Mouse (Mus musculus): ENCODE measurements around the gene Lamtor4.
A peak's percentile ranks its signal among the peaks of the same experiment; 100 is the strongest.
"Not testable (repeated sequence)": the region's sequence is repeated elsewhere in the genome, so short reads cannot be mapped to it uniquely, and the experiment has no call there.

Lamtor4 gene

DNA sequence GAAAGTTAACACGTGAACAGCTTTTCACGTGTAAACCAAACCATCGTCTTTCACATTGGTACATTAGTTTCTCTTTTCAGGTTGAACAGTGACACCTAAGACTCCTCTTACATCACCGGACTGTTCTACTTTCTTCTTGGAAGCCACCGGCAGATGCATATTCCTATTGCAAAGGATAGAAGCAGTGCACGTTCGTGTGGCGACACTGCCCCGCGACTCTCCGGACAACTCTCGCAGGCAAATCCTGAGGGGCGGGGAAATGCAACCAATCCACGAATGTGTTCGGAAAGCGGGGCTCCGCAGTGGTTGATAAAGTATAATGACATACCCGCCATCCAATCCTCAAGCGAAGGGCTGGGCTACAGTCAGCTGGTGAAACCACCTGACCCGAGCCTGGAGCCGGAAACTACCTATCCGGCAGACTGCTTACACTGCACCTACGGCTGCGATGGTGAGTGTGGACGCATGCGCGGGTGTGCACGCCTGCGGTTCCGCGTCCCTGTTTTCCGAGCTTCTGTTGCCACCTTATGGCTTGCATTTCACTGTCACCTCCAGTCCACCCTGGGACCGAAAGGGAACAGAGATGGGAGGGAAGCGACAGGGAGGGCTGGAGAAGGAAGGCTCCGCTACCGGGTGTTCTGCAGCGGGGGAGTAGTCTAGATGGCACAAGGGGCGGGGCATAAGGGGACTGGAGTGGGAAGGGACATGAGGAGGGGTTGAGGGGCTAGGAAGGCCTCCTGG is at the start of gene Lamtor4:
Lamtor4 (plus strand) TSS at position 130 of the 741 bp plus-strand sequence.
- DNase-seq (ENCODE audit: low spot score) = peak; percentile 95

DNA sequence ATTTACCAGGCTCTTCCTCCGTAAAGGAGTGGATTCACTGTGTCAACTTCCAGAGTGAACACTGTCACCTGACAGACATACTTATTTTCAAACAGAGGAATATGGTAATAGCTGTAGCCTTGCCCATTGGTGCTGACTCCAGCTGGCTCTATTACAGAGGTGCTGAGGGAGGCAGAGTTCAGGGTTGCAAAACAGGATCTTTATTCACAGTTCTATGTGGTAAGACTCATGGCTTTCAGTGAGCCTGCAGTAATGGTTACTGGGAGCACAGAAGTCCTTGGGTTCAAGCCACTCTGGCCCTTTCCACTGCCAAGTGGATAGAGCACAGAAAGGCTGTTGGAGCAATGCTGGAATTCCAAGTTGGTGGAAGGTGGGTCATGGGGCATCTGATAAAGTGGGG is 48.0 kb upstream of the Lamtor4 start:
- DNase-seq (ENCODE audit: low spot score) = no peak

DNA sequence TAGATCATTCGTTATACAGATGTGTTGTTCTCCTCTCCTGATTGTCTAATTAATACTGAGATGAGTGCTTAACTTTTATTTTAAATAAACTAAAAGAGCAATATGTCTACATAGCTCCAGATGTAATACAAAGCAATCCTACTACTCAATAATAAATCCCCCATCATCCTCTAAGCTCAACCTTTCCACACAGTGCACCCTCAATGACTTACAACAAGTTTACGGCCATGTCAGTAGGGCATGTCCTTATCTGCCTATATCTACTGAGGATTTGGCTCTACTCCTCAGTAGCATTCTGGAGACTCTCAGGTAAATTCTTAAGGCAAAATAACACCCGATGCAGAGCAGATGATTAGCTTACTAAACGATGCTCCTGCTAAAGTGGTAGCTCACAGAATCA is 47.4 kb upstream of the Lamtor4 start:
- no peak for DNase-seq (ENCODE audit: low spot score)

DNA sequence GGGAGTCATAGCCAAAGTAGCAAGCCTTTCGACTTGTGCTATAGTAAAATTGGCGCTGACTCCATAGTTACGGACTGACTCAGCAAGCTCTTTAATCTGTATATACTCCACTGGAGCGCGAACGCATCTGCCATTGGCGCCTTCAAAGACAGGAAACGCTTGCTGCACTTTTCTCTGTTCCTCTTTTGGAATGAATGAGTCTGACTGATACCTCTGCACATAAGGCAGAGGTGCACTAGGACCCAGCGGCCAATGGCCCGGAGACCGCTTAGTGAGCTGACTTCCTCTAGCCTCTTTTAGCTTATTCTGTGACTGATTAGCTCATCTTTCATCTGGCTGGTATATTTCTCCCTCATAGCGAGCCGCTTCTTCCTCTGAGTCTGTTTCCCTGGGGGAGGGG is 38.6 kb upstream of the Lamtor4 start:
- DNase-seq (ENCODE audit: low spot score) = not testable (repeated sequence)

DNA sequence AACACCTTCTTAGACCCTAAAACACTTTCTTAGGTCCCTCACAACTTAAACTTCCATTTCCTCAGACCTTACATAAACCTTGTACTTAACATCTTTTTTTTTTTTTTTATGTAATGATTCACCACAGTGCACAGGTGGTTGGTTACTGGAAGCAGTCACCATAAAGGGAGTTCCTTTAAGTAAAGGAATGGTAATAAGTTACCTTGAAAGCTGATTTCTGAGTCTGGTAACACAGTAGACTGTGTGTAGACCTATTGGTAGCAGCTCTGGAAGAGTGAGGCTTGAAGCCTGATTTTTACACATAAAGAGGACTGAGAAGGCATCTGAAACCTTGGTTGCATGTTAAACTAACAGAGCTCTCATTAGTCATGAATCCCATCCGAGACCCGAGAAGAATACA is 35.4 kb upstream of the Lamtor4 start:
- DNase-seq (ENCODE audit: low spot score) = no peak

DNA sequence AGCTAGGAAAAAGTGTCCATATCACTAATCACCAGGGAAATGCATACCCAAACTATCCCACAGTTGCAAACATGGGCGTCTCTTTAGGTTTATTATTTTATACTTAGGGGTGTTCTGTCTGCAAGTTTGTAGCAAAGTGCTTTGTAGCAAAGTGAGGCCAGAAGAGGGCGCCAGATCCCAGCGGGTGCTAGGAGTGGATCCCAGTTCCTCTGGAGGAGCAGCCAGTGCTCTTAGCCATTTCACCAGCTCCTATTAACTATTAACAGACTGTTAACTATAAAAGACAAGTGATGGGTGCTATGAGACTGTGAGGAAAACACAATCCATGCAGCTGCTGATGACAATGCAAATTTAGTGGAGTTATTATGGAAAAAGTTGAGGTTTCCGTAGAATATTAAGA is 33.2 kb upstream of the Lamtor4 start:
- peak; percentile 93 for DNase-seq (ENCODE audit: low spot score)

DNA sequence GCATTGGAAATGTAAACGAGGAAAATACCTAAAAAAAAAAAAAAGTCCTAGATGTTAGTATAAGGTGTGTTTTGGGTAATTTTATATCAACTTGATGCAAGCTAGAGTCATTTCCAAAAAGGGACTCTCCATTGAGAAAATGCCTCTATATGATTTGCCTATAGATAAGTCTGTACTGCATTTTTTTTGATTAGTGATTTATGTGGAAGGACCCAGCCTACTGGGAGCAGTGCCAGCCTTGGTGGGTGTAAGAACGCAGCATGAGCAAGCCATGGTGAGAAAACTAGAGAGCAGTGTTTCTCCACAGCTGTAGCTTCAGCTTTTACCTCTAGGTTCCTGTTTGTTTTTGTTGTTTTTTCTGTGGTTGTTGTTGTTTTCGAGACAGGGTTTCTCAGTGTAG is 32.0 kb upstream of the Lamtor4 start:
- no peak for DNase-seq (ENCODE audit: low spot score)

DNA sequence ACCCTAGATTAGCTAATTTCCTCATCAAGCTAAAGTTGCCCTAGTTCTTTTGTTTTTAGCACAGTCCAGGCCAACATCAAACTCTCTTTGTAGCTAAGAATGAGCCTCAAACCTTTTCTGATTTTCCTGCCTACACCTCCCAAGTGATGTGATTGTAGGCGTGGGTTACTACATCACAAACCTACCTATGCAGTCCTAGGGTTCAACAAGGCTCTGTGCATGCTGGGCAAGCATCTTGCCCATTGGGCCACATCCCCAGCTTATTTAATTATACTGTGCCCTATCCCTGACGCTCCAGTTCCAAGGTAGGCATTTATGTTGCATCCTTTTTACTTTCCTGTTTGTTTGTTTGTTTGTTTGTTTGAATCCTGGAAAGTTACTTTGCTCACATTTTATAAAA is 29.6 kb upstream of the Lamtor4 start, which contains the start of gene Nxpe5:
Nxpe5 (plus strand) TSS at position 199 of the 400 bp plus-strand sequence.
- DNase-seq (ENCODE audit: low spot score) = no peak

DNA sequence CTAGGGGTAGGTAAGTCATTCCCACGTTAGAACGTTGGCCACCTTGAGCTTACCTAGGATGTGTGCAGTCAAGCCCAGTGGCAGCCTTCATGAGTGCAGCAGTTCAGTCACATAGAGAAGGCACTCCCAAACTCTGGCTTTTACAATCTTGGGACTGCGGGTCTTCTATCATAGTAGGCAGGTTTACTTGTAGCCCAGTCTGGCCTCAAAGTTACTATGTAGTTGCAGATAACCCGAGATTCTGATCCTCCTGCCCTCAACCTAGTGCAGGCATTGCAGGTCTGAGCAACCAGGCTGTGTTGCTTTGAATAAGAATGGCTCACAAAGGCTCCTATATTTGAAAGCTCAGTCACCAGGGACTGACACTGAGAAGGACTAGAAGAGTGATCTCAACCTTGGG is 28.8 kb upstream of the Lamtor4 start:
- no peak for DNase-seq (ENCODE audit: low spot score)

DNA sequence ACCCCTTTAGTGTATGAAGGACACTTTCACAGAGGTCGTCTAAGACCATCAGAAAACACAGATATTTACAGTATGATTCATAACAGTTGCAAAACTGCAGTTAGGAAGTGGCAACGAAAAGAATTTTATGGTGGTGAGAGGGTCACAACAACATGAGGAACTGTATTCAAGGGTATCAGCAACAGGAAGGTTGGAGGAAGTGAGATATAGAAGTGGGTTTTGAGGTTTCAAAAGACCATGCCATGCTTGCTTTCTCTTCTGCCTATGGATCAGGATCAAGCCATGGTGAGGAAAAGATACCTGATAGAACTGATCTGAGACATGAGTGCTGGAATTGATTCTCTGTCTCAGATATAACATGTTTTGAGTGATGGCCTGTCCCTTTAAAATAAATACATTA is 27.9 kb upstream of the Lamtor4 start:
- no peak for DNase-seq (ENCODE audit: low spot score)

DNA sequence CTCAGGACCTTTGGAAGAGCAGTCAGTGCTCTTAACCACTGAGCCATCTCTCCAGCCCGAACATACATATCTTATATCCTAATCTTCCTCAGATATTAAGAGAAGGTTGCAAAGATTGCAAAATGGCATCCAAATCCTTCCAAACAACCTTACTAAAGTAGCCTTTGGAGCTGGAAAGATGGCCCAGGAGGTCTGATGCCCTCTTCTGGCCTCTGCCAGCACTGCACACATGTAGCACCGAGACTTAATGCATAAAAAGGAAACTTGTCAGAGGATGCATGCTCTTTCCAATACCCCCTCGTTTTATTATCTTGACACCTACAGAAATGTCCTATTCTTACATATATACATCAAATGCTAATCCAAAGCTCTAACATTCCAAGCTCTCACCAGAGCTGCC is 27.3 kb upstream of the Lamtor4 start:
- DNase-seq (ENCODE audit: low spot score) = no peak

DNA sequence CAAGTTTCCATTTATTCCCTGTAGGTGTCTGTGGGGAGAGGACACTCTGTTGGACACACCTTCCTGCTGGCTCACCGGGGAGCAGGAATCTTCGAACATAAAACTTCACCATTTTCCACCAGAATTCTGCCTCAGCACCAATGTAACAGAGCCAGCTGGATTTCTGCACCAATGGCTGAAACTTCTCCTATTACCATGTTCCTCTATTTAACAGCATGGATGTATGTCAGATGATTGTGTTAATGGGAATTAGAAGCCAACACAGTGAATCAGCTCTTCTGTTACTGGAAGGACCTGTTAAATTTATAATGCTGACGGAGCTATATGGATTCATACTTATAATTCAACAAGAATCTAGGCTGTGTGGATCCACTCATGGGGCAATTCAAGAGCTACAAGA is 25.8 kb upstream of the Lamtor4 start:
- DNase-seq (ENCODE audit: low spot score) = no peak

DNA sequence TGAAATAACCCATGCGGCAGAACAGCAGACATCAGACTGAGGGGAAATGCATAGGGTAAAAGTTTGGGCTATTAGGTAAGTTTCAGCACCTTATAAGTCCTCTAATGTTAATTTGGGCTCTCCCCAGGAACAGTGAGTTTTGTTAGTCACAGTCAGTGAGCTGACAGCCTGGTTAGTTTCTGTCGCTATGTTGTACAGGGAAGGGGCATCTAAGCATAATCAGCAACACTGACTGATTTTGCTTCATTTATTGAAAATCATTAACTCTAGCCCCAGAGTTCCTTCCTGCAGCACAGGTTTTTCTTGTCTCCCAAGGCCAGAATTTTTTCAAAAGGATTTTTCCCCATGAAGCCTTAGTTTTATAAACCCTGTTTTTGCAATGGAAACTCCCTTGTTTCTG is 21.5 kb upstream of the Lamtor4 start:
- DNase-seq (ENCODE audit: low spot score) = no peak

DNA sequence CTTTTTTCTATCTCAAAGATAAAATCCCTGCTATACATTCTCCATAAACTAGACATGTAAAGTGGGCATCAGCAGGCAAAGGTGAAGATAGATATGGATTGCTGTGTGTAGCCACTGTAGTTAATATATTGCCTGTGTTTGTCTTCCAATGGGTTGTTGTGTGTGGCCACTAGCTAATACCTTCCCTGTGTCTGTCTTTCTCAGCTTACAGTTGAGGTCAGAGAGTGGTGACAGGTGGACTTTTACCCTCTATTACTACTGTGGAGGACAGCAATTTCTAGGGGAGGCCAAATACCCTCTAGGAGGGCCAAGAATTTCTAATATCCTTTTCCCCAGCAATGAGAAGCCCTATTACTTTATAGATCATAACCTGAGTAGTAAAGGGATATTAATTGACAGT is 21.1 kb upstream of the Lamtor4 start:
- DNase-seq (ENCODE audit: low spot score) = no peak

DNA sequence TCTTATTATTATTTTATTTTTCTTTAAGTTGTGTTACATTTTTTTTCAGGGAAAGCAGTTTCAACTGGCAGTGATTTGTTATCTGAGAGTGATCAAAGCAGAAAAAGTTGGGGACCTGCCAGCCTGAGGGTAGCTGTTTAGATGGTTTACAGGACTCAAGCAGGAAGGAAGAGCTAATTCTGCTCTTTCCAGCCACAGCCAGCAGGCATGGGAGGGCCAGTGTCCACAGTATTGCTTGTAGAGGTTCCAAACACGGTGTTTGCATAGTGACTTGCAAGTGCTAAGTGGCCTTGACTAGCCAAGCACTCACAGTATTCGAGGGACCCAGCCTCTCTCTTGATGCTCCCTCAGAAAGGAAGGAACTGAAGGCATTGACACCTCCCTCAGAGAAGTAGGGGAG is 13.8 kb upstream of the Lamtor4 start:
- DNase-seq (ENCODE audit: low spot score) = no peak

DNA sequence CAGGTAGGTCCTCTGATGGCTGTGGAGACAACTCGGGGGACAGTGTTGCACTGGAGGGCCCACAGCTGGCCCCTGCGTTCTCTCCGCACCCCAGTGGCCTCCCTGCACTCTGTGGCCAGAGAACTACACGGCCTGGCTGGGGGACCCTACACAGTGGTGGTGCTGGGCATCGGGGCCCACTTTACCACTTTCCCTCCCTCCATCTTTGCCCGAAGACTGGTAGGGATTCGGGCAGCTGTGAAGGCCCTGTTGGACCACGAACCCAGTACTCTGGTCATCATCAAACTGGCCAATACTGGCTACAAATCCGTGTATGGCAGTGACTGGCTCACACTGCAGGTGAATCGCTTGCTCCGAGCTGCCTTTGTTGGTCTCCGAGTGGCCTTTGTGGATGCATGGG is 4.1 kb upstream of the Lamtor4 start:
- DNase-seq (ENCODE audit: low spot score) = no peak

DNA sequence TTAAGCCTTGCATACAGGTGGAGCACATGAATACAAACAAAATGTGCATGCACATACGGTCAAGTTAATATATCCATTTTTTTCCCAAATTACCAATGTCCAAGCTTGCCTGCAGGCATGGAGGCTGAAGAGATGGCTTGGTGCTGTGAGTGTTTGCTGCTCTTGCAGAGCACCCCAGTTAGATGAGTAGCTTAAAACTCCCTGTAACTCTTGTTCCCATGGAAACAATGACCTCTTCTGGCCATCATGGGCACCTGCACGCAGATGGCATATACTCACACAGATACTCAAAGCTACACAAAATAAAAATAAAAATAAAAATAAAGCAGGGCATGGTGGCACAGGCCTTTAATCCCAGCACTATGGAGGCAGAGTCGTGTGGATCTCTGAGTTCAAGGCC is 2.2 kb upstream of the Lamtor4 start:
- no peak for DNase-seq (ENCODE audit: low spot score)

DNA sequence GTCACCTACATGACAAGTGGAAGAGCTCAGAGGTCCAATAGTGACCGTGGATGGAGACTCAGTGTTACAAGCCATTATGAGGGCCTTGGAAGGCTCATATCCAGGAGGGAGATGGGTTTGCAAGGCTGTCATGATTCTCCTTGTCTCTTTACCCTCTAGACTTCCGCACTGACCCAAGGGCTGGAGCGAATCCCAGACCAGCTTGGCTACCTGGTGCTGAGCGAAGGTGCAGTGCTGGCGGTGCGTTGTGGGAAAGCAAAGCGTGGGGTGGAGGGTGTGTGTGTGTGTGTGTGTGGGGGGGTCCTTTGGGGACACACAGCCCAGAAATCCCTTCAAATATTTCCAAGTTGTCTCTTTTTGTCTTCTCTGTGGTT is 799 bp downstream of the Lamtor4 start:
- DNase-seq (ENCODE audit: low spot score) = no peak

DNA sequence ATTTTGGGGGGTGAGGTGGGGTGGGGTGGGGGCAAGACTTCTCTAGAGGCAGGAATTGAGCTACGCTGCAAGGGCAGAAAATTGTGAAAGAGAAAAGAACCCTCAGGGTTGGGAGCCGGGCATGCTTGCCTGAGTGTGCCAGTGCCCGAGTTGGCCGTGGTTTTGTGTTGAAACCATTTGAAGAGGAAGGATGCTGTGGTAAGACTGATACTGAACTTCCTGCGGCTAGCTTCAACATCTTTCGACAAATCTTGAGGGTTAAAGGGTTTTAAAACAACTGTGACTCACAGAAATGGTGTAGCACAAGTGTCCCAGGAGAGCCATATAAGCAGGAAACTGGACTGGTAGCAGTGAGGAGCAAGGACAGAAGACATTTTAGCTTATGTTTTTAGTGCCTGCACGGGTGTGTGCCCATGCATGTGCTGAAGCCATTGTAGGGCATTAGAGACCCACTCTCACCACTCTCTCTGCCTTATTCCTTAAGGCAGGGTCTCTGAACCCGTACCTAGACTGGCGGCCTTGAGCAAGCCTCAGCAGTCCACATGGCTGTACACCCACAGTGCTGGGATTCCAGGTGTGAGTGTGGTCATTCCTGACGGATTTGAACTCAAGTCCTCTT is 1.8 kb downstream of the Lamtor4 start:
- no peak for DNase-seq (ENCODE audit: low spot score)

DNA sequence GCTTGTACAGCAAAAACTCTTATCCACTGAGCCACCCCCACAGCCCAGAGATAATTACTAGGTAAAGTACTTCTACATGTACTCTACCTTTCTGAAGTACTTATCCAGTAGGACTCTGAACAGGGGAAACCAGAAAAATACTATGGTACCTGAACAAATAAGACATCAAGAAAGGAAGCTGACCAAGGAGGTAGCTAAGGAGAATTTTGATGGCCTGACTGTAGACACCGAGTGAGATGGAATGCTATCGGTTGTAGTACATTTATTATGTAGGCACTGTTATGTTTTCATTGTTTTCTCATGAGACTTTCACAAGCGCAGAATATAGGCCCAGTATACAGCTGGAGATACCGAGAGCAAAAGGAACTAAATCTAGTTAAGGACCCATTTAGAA is 2.3 kb downstream of the Lamtor4 start:
- DNase-seq (ENCODE audit: low spot score) = no peak

DNA sequence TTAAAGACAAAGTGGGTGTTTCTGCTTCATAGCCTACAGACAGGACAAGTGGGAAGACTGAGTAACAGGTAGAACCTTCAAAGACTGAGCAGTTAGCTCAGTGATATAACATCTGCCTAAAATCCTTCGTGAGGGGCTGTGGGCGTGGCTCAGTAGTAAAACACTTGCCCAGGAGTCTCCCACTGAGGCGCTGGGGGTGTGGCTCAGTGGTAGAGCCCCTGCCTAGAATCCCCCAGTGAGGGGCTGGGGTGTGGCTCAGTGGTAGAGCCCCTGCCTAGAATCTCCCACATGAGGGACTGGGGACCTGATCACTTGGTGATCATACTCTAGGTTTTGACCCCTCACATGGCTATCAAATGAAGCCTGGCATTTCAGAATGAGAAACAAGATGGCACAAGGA is 2.8 kb downstream of the Lamtor4 start:
- DNase-seq (ENCODE audit: low spot score) = no peak

DNA sequence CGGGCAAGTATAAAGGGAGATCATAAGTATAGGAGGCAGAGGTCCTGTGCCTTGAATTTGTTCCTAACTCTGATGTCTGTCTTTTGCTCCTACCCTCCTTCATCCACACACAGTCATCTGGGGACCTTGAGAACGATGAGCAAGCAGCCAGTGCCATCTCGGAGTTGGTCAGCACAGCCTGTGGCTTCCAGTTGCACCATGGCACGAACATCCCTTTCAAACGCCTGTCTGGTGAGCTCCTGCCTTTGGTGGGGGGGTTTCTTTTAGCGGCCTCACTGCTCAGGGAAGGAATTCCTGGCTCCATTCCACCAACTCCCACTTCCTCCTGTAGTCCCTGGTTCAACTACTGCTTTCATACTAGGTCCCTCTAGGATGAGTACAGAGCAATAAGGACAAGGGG is 3.3 kb downstream of the Lamtor4 start:
- no peak for DNase-seq (ENCODE audit: low spot score)

DNA sequence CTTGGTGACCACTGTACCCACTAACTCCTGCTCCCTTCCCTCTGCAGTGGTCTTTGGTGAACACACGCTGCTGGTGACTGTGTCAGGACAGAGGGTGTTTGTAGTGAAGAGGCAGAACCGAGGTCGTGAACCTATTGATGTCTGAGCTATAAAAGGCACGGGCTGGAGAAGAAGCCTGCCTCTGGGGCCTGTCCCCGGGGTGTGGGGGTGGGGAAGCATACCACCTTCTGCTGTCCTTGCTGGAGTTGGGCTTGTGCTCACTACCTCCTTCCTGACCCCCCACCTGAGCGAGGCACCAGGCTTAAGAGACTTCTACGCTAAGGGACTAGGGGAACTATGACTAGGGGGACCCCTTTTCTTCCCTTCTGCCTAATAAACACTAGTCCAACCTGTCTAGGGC is 3.7 kb downstream of the Lamtor4 start:
- DNase-seq (ENCODE audit: low spot score) = no peak

DNA sequence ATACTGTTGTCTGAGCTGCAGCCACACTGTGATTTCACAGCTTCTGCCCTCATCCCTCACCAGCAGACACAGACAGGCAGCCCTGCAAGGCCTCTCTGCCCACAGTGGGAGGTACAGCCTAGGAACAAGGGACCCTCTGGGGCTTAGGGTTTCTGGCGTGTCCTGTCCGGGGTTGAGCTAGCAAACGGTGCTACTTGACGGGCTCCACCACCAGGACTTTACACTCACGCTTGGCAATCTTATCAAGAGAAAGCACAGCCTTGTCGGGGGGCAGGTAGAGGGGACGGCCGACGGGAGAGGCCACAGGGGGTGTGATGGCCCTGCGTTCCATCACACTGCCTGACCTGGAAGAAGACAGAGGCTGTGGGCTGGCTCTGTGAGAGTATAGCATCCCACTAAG is 4.8 kb downstream of the Lamtor4 start:
- no peak for DNase-seq (ENCODE audit: low spot score)
